In genomic region chr15:89430341-89430740, GRCm38 (mm10) we compare ENCODE assay signal across 9 mouse cellular contexts. TPM values are rescaled to one million over a fixed set of nuclear protein-coding genes. Genes with fewer than 3 reads are reported as not detected.
A peak's percentile ranks its signal among the peaks of the same experiment; 100 is the strongest.
DNase-seq lines count a peak whose midpoint lies in the region; ATAC-seq and TF ChIP-seq lines count a peak whose summit lies in the region.
"Had no signal": no experiment of that assay in that cellular context is flagged by ENCODE, and none has a peak within 500 bp of the region (broad histone marks: within the 10 kb centered on the region; RNA-seq: fewer than 3 reads in every experiment).

No protein-coding gene starts in this region.

- DNase-seq in gastrocnemius, adult 2 months = no peak
- DNase-seq in gastrocnemius, adult 8-10 months (ENCODE audit: low spot score in 2 of 2) = no peak
- DNase-seq in thymus, postnatal 14 days = peak; percentile 27
- DNase-seq in thymus, postnatal 25 days = no peak
- DNase-seq in right cerebral cortex, adult 18-20 months = no peak
- DNase-seq in kidney, postnatal 14 days = no peak

- H3K36me3 ChIP-seq in hindbrain, embryonic 16.5 days (ENCODE audit: control insufficient read depth, insufficient read depth, low read length) = peaks cover 14% of the 10 kb centered on the region
- H3K36me3 ChIP-seq in myocyte (ENCODE audit: control insufficient read depth, insufficient read depth) = peaks cover 9% of the 10 kb centered on the region

- ATAC-seq in hindbrain, embryonic 16.5 days = no peak

- H3K4me2 ChIP-seq in hindbrain, embryonic 16.5 days (ENCODE audit: low read length) = peak overlapping the region; percentile 95
- peak overlapping the region; percentile 76 for H3K4me2 ChIP-seq in myocyte (ENCODE audit: low read depth)

- peaks cover 12% of the 10 kb centered on the region for H3K79me2 ChIP-seq in myocyte (ENCODE audit: control insufficient read depth, insufficient read depth)

- intact Hi-C loops in gastrocnemius, adult 2 months (cut with DNase I) = no loop called here

- H3K9ac ChIP-seq in hindbrain, embryonic 16.5 days (ENCODE audit: low read depth, low read length) = peak overlapping the region; percentile 88

- TF ChIP-seq CTCF in gastrocnemius, adult 2 months (IDR thresholded peaks at IDR 0.05) = peak; percentile 10; the same call in 1 of the 2 replicates

- peak overlapping the region; percentile 99 for H3K27ac ChIP-seq in gastrocnemius, adult 2 months
- peak overlapping the region; percentile 92 for H3K27ac ChIP-seq in hindbrain, embryonic 16.5 days (ENCODE audit: low read depth, low read length)

- no peaks in the 10 kb centered on the region for H3K9me3 ChIP-seq in hindbrain, embryonic 16.5 days (ENCODE audit: control insufficient read depth, low read length)

- 42% methylated on average over 6 of the region's 6 CpGs for WGBS in hindbrain, embryonic 16.5 days

- peaks cover 11% of the 10 kb centered on the region for H3K4me1 ChIP-seq in hindbrain, embryonic 16.5 days (ENCODE audit: control insufficient read depth, insufficient read depth, low read depth, low read length)

- peak overlapping the region; percentile 71 for H3K4me3 ChIP-seq in gastrocnemius, adult 2 months
- peak overlapping the region; percentile 68 for H3K4me3 ChIP-seq in hindbrain, embryonic 16.5 days (ENCODE audit: low read length)
- peak overlapping the region; percentile 89 for H3K4me3 ChIP-seq in myocyte

- H3K27me3 ChIP-seq in hindbrain, embryonic 16.5 days (replicated peaks; ENCODE audit: control insufficient read depth, insufficient read depth, low read length) = no peaks in the 10 kb centered on the region
- H3K27me3 ChIP-seq in myocyte (ENCODE audit: control insufficient read depth, insufficient read depth, insufficient read length) = no peaks in the 10 kb centered on the region
- H3K27me3 ChIP-seq: Patski had no signal

- TF ChIP-seq POLR2A in myocyte (IDR thresholded peaks at IDR 0.05; ENCODE audit: insufficient read length, low read depth) = no peak

- no peak overlapping the region for H3ac ChIP-seq in myocyte (ENCODE audit: control insufficient read depth, insufficient read length)

TF ChIP-seq in myocyte, 11 proteins besides CTCF, POLR2A, EP300 and RAD21:
- TF ChIP-seq CEBPB (IDR thresholded peaks at IDR 0.05; ENCODE audit: insufficient read depth, poor library complexity, severe bottlenecking) (no peak), TCF3 (IDR thresholded peaks at IDR 0.05; ENCODE audit: insufficient read length, low read depth) (no peak), MAX (IDR thresholded peaks at IDR 0.05; ENCODE audit: low read depth) (no peak), POLR2AphosphoS2 (IDR thresholded peaks at IDR 0.05; ENCODE audit: insufficient read length, low read depth) (no peak), E2F4 (IDR thresholded peaks at IDR 0.05; ENCODE audit: insufficient read depth) (no peak), USF1 (IDR thresholded peaks at IDR 0.05; ENCODE audit: low read depth) (no peak), REST (IDR thresholded peaks at IDR 0.05; ENCODE audit: insufficient read depth, insufficient read length) (no peak), MYOD1 (IDR thresholded peaks at IDR 0.05; ENCODE audit: control insufficient read depth in 1 of 3, insufficient read length in 2 of 3, low read depth in 2 of 3) (no peak), TCF12 (IDR thresholded peaks at IDR 0.05; ENCODE audit: insufficient read depth, poor library complexity, severe bottlenecking) (no peak)

RNA-seq across cellular contexts. Expression of gene Chkb, which starts 0.6 kb away (rescaled TPM):
- 10 to 100 TPM; 21.4 to 23.3 TPM for total RNA-seq in gastrocnemius, adult 2 months (2021)
- 10 to 100 TPM; 23.3 to 25.8 (median 25.1) TPM for total RNA-seq in gastrocnemius, adult 8-10 months (2022)
- 82.1 and 85.6 TPM in 2 replicates for polyA plus RNA-seq in hindbrain, embryonic 16.5 days (2015; fragmentation: Nextera tagmentation; extraction: Ambion mirVana)
- 35.6 TPM for polyA plus RNA-seq in myocyte (2012; fragmentation: generic; extraction: Trizol)

RNA-seq across cellular contexts. Expression of gene Gm44502, which starts 0.8 kb away (rescaled TPM):
- 1 to 10 TPM in 1 of 2 experiments, under 1 TPM in 1; 0.87 to 2.0 TPM for total RNA-seq in gastrocnemius, adult 2 months (2021)
- total RNA-seq in gastrocnemius, adult 8-10 months (2022) = 1 to 10 TPM in 2 of 4 experiments, under 1 TPM in 2; 0.81 to 2.2 (median 1.0) TPM
- 0.11 TPM in 1 of 2 replicates, not detected in the other for polyA plus RNA-seq in hindbrain, embryonic 16.5 days (2015; fragmentation: Nextera tagmentation; extraction: Ambion mirVana)
- polyA plus RNA-seq in myocyte (2012; fragmentation: generic; extraction: Trizol) = 0.11 TPM
- polyA plus RNA-seq: Patski had no signal

RNA-seq across cellular contexts. Expression of gene C730034F03Rik, which starts 1.0 kb away (rescaled TPM):
- total RNA-seq in gastrocnemius, adult 2 months (2021) = under 1 TPM; 0.56 to 0.64 TPM
- under 1 TPM in 3 of 4 experiments, not detected in 1; 0.27 to 0.61 (median 0.31) TPM for total RNA-seq in gastrocnemius, adult 8-10 months (2022)
- 5.3 and 5.9 TPM in 2 replicates for polyA plus RNA-seq in hindbrain, embryonic 16.5 days (2015; fragmentation: Nextera tagmentation; extraction: Ambion mirVana)
- 0.80 TPM for polyA plus RNA-seq in myocyte (2012; fragmentation: generic; extraction: Trizol)

RNA-seq across cellular contexts. Expression of gene Cpt1b, which starts 4.7 kb away (rescaled TPM):
- 100 to 1,000 TPM; 257 to 362 TPM for total RNA-seq in gastrocnemius, adult 2 months (2021)
- 100 to 1,000 TPM; 220 to 274 (median 238) TPM for total RNA-seq in gastrocnemius, adult 8-10 months (2022)
- polyA plus RNA-seq in hindbrain, embryonic 16.5 days (2015; fragmentation: Nextera tagmentation; extraction: Ambion mirVana) = 0.60 and 1.4 TPM in 2 replicates
- 5.9 TPM for polyA plus RNA-seq in myocyte (2012; fragmentation: generic; extraction: Trizol)

RNA-seq across cellular contexts. Expression of gene Syce3, which starts 20.0 kb away (rescaled TPM):
- total RNA-seq in gastrocnemius, adult 2 months (2021) = not detected
- total RNA-seq in gastrocnemius, adult 8-10 months (2022) = not detected
- polyA plus RNA-seq in hindbrain, embryonic 16.5 days (2015; fragmentation: Nextera tagmentation; extraction: Ambion mirVana) = not detected in 2 replicates
- not detected for polyA plus RNA-seq in myocyte (2012; fragmentation: generic; extraction: Trizol)
- polyA plus RNA-seq: Patski had no signal
